Mouse (Mus musculus) CH12.LX (cell line): ENCODE results near the gene Ano10. TPM values are rescaled to one million over a fixed set of nuclear protein-coding genes. Genes with fewer than 3 reads are reported as not detected.

Experiments used
- DNase-seq: peaks from one replicate; pipeline ENCODE4 v3.0.0-alpha.2; 2013; ENCODE audit errors: extremely low read depth
- H3K27ac ChIP-seq: 2 replicates; pipeline ENCODE4 v1.5.1; 2012; ENCODE audit warnings: low read depth, mild to moderate bottlenecking, control low read depth, moderate library complexity; ENCODE audit not compliant: insufficient read depth
- H3K27me3 ChIP-seq: replicated peaks from 2 replicates; pipeline ENCODE3; 2012; ENCODE audit warnings: inconsistent platforms
- H3K36me3 ChIP-seq, 2 experiments: replicated peaks in 1 of 2; 2 replicates each; pipeline versions ENCODE3 to v1.6.1; 2012; ENCODE audit warnings: inconsistent platforms in 1 of 2, low read length in 1 of 2, mild to moderate bottlenecking in 1 of 2, mixed read lengths in 1 of 2, moderate library complexity in 1 of 2; ENCODE audit not compliant: control insufficient read depth in 1 of 2, insufficient read depth in 1 of 2
- H3K4me1 ChIP-seq, 2 experiments: 2 replicates each; pipeline ENCODE4 v1.6.1; 2012; ENCODE audit warnings: inconsistent platforms in 1 of 2, moderate library complexity in 1 of 2; ENCODE audit not compliant: insufficient read depth in 2 of 2, control insufficient read depth in 1 of 2
- H3K4me2 ChIP-seq: 2 replicates; pipeline ENCODE4 v1.6.1; 2012; ENCODE audit warnings: low read depth, mild to moderate bottlenecking, control low read depth; ENCODE audit not compliant: poor library complexity, insufficient read depth, severe bottlenecking
- H3K4me3 ChIP-seq, 3 experiments: fragments of 150-350 bp in 1 of 3; sonication (generic) in 1 of 3; replicated peaks in 1 of 3; 2 replicates each; pipeline versions ENCODE3 to v1.5.1; 2011 to 2012; ENCODE audit warnings: low read depth in 2 of 3, low read length in 2 of 3, mild to moderate bottlenecking in 2 of 3, moderate library complexity in 2 of 3, control low read depth in 1 of 3, improper control_type of control experiment in 1 of 3, inconsistent platforms in 1 of 3, mixed read lengths in 1 of 3; ENCODE audit not compliant: poor library complexity in 1 of 3
- H3K79me2 ChIP-seq: replicated peaks from 2 replicates; pipeline ENCODE4 v1.6.1; 2012; ENCODE audit warnings: mild to moderate bottlenecking, moderate library complexity; ENCODE audit not compliant: control insufficient read depth, poor library complexity, insufficient read depth, severe bottlenecking; ENCODE audit errors: extremely low read depth
- H3K9ac ChIP-seq: 2 replicates; pipeline ENCODE4 v1.6.1; 2012; ENCODE audit warnings: low read depth, mild to moderate bottlenecking, control low read depth, moderate library complexity; ENCODE audit not compliant: insufficient read depth
- H3K9me3 ChIP-seq: replicated peaks from 2 replicates; pipeline ENCODE3; 2012; ENCODE audit warnings: low read length, inconsistent platforms, mixed read lengths
- BHLHE40 ChIP-seq: IDR thresholded peaks from 2 replicates; pipeline ENCODE4 v1.6.1; 2011; ENCODE audit warnings: mild to moderate bottlenecking, low read depth, low read length, improper control_type of control experiment
- CHD2 ChIP-seq: IDR thresholded peaks from 2 replicates; pipeline ENCODE4 v1.6.1; 2011; ENCODE audit warnings: low read length, improper control_type of control experiment
- E2F4 ChIP-seq: IDR thresholded peaks from 2 replicates; pipeline ENCODE4 v1.6.1; 2011; ENCODE audit warnings: low read depth, low read length, improper control_type of control experiment; ENCODE audit not compliant: insufficient replicate concordance
- ELF1 ChIP-seq: IDR thresholded peaks from 2 replicates; pipeline ENCODE4 v1.6.1; 2014; ENCODE audit warnings: low read depth, mild to moderate bottlenecking, inconsistent platforms, low read length, improper control_type of control experiment
- ETS1 ChIP-seq: conservative IDR thresholded peaks from 2 replicates; pipeline ENCODE4 v1.6.1; 2012; ENCODE audit warnings: low read depth, mild to moderate bottlenecking, inconsistent platforms, low read length, improper control_type of control experiment, moderate library complexity
- HCFC1 ChIP-seq: IDR thresholded peaks from 2 replicates; pipeline ENCODE4 v1.6.1; 2012; ENCODE audit warnings: low read depth, mild to moderate bottlenecking, inconsistent platforms, low read length, improper control_type of control experiment
- JUN ChIP-seq: IDR thresholded peaks from 2 replicates; pipeline ENCODE4 v1.6.1; 2011; ENCODE audit warnings: low read depth, mild to moderate bottlenecking, low read length, improper control_type of control experiment, moderate library complexity; ENCODE audit not compliant: insufficient read depth
- JUND ChIP-seq: conservative IDR thresholded peaks from 2 replicates; pipeline ENCODE4 v1.6.1; 2011; ENCODE audit warnings: low read depth, low read length, improper control_type of control experiment
- MAFK ChIP-seq: IDR thresholded peaks from 2 replicates; pipeline ENCODE4 v1.6.1; 2011; ENCODE audit warnings: low read length, improper control_type of control experiment; ENCODE audit not compliant: insufficient replicate concordance
- MAX ChIP-seq: IDR thresholded peaks from 2 replicates; pipeline ENCODE4 v1.6.1; 2011; ENCODE audit warnings: low read length, improper control_type of control experiment
- MEF2A ChIP-seq: IDR thresholded peaks from 2 replicates; pipeline ENCODE4 v1.6.1; 2014; ENCODE audit warnings: low read depth, mild to moderate bottlenecking, inconsistent platforms, low read length, improper control_type of control experiment, borderline replicate concordance
- MXI1 ChIP-seq: IDR thresholded peaks from 2 replicates; pipeline ENCODE4 v1.6.1; 2011; ENCODE audit warnings: mild to moderate bottlenecking, low read depth, low read length, improper control_type of control experiment
- MYC ChIP-seq: IDR thresholded peaks from 2 replicates; pipeline ENCODE4 v1.6.1; 2011; ENCODE audit warnings: low read depth, mild to moderate bottlenecking, improper control_type of control experiment, low read length
- NELFE ChIP-seq: IDR thresholded peaks from 2 replicates; pipeline ENCODE4 v1.6.1; 2011; ENCODE audit warnings: low read depth, low read length, improper control_type of control experiment
- POLR2AphosphoS2 ChIP-seq: IDR thresholded peaks from 2 replicates; pipeline ENCODE4 v1.6.1; 2011; ENCODE audit warnings: low read depth, low read length, improper control_type of control experiment
- RCOR1 ChIP-seq: conservative IDR thresholded peaks from 2 replicates; pipeline ENCODE4 v1.6.1; 2012; ENCODE audit warnings: low read depth, mild to moderate bottlenecking, inconsistent platforms, low read length, improper control_type of control experiment
- UBTF ChIP-seq: IDR thresholded peaks from 2 replicates; pipeline ENCODE4 v1.6.1; 2012; ENCODE audit warnings: low read depth, mild to moderate bottlenecking, inconsistent platforms, low read length, improper control_type of control experiment, moderate library complexity
- USF2 ChIP-seq: conservative IDR thresholded peaks from 2 replicates; pipeline ENCODE4 v1.6.1; 2011; ENCODE audit warnings: low read depth, low read length, improper control_type of control experiment
- ZKSCAN1 ChIP-seq: IDR thresholded peaks from 2 replicates; pipeline ENCODE4 v1.6.1; 2012; ENCODE audit warnings: low read depth, inconsistent platforms, low read length, improper control_type of control experiment, borderline replicate concordance
- ZMIZ1 ChIP-seq: IDR thresholded peaks from 2 replicates; pipeline ENCODE4 v1.6.1; 2012; ENCODE audit warnings: low read depth, mild to moderate bottlenecking, inconsistent platforms, low read length, improper control_type of control experiment
- ZNF384 ChIP-seq: IDR thresholded peaks from 2 replicates; pipeline ENCODE4 v1.6.1; 2012; ENCODE audit warnings: low read depth, low read length, improper control_type of control experiment, inconsistent platforms
- dilution Hi-C: fragments of 300-500 bp; cut with MboI; formaldehyde crosslinking; loops from 2 replicates; pipeline ENCODE4 v1.14.3; 2020; ENCODE audit warnings: low sequenced_read_pairs; ENCODE audit not compliant: extremely low pct_unique_long_range_greater_than_20kb, extremely low pct_ligation_motif_present
- in situ Hi-C: fragments of 300-500 bp; cut with MboI; formaldehyde crosslinking; loops from 3 replicates; pipeline ENCODE4 v1.14.3; 2019; ENCODE audit warnings: low sequenced_read_pairs, low pct_ligation_motif_present, low pct_unique_long_range_greater_than_20kb, mixed read lengths
- polyA plus RNA-seq: library from polyadenylated mRNA; unstranded; fragments of >175 nt; gene quantifications from 2 replicates; pipeline ENCODE4 v1.2.1, GENCODE M21; 2012; ENCODE audit warnings: low read depth; ENCODE audit not compliant: insufficient read length
- total RNA-seq, 2 experiments: library from RNA; depleted of rRNA; stranded (reverse); fragments of 300-350 nt in 1 of 2; fragments of >200 nt in 1 of 2; gene quantifications; 2 replicates each; pipeline ENCODE4 v1.2.3; 2012 to 2014

Gene Ano10
- total and polyA plus RNA-seq, 3 experiments = 9.5 to 23.9 (median 12.2) TPM

DNA sequence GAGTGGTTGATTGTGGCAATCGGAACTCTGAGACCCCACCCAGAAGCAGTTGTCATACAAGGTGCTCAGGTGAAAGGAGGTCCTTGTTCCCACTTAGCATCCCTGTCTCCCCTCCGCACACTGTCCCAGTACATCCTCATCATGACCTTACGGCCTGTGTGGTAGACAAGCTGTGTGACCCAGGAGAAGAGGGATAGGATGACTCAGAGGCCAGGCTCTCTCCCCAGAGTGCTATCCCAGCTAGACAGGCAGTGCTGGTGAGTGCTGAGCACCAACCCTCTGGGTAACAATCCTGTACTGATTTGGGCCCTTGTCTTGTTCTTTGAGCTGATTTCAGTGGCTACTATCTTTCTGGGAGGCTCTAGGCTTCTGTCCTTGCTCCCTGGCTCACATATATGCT lies 95.6 kb downstream of the Ano10 start:
- Histone ChIP-seq H3K9me3 (no peaks in the 10 kb centered on the region), H3K4me1 (peaks cover 0 to 4% of the 10 kb centered on the region in 2 experiments; a peak in 1 of 4 replicates), H3K79me2 (no peaks in the 10 kb centered on the region), H3K4me3 (no peak overlapping the region), H3K36me3 (peaks cover 0 to 22% of the 10 kb centered on the region in 2 experiments), H3K4me2 (no peak overlapping the region), H3K27me3 (no peaks in the 10 kb centered on the region), H3K9ac (no peak overlapping the region), H3K27ac (no peak overlapping the region)
- dilution Hi-C loops (no loop called here), in situ Hi-C loops (no loop called here)
- no peak for DNase-seq
- TF ChIP-seq ZMIZ1 = no peak
- TF ChIP-seq USF2 = no peak
- TF ChIP-seq MEF2A = no peak
- TF ChIP-seq MXI1 = no peak
- no peak for TF ChIP-seq MAFK
- TF ChIP-seq ELF1 = no peak
- TF ChIP-seq ZNF384 = no peak

- no peak overlapping the region for H3K4me2 ChIP-seq
- H3K27ac ChIP-seq = no peak overlapping the region
- H3K9me3 ChIP-seq = no peaks in the 10 kb centered on the region
- no peak for DNase-seq
- in situ Hi-C loops (no loop called here), dilution Hi-C loops (no loop called here)
- no peak overlapping the region for H3K9ac ChIP-seq
- peaks cover 0 to 6% of the 10 kb centered on the region in 2 experiments; a peak in 1 of 4 replicates for H3K4me1 ChIP-seq
- no peaks in the 10 kb centered on the region for H3K79me2 ChIP-seq
- no peaks in the 10 kb centered on the region for H3K27me3 ChIP-seq
- H3K4me3 ChIP-seq = no peak overlapping the region
- TF ChIP-seq E2F4 (no peak), MEF2A (no peak), POLR2AphosphoS2 (no peak), JUN (no peak), UBTF (no peak), BHLHE40 (no peak), MAX (no peak), RCOR1 (no peak), MYC (no peak), HCFC1 (no peak), ZKSCAN1 (no peak), CHD2 (no peak), ZNF384 (no peak), ETS1 (no peak), NELFE (no peak), JUND (no peak)
- H3K36me3 ChIP-seq = peaks cover 0 to 22% of the 10 kb centered on the region in 2 experiments
These were observed 97.2 kb downstream of the Ano10 start for GRCm38 (mm10) chr9:122197021-122197420.
